Comparison of ENCODE assay signal across 18 mouse cellular contexts in the genomic region with DNA sequence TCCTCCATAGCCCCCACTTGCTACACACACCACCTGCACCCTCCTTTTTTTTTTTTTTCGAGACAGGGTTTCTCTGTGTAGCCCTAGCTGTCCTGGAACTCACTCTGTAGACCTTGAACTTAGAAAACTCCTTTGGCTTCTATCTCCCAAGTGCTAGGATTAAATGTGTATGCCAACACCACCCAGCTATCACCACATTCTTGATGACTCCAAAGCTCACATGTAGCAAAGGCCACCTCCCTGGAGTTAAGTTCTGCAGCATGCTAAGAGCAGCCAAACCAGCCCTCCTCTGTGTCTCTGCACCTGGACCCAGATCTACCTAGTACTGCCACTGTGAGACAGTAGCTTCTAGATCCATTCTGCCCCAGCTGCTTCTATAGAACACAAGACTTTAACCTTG. TPM values are rescaled to one million over a fixed set of nuclear protein-coding genes. Genes with fewer than 3 reads are reported as not detected.
DNase-seq lines count a peak whose midpoint lies in the region; ATAC-seq and TF ChIP-seq lines count a peak whose summit lies in the region.
"Had no signal": no experiment of that assay in that cellular context is flagged by ENCODE, and none has a peak within 500 bp of the region (broad histone marks: within the 10 kb centered on the region; RNA-seq: fewer than 3 reads in every experiment).

No protein-coding gene starts in this region.

- H3K27me3 ChIP-seq in heart, postnatal 0 days (ENCODE audit: control insufficient read depth, insufficient read depth, low read length): no peaks in the 10 kb centered on the region
- H3K27me3 ChIP-seq in intestine, postnatal 0 days (replicated peaks; ENCODE audit: control insufficient read depth, insufficient read depth, low read length): no peaks in the 10 kb centered on the region
- no peaks in the 10 kb centered on the region for H3K27me3 ChIP-seq in small intestine, adult 2 months (ENCODE audit: control insufficient read depth, insufficient read depth, low read length)
- H3K27me3 ChIP-seq: CH12.LX; embryonic facial prominence, embryonic 12.5 days; forebrain, embryonic 15.5 days; Patski had no signal

- TF ChIP-seq EP300 in heart, postnatal 0 days (IDR thresholded peaks at IDR 0.05; ENCODE audit: low read depth): no peak

- TF ChIP-seq CTCF in heart, postnatal 0 days (IDR thresholded peaks at IDR 0.05; ENCODE audit: low read depth): no peak
- no peak for TF ChIP-seq CTCF in intestine, postnatal 0 days (IDR thresholded peaks at IDR 0.05; ENCODE audit: low read depth)
- no peak for TF ChIP-seq CTCF in small intestine, adult 2 months (IDR thresholded peaks at IDR 0.05; ENCODE audit: extremely low read depth, insufficient read length, insufficient replicate concordance, low read depth, low read length)

- H3K9me3 ChIP-seq in heart, postnatal 0 days (replicated peaks; ENCODE audit: control insufficient read depth, low read length): no peaks in the 10 kb centered on the region
- H3K9me3 ChIP-seq in intestine, postnatal 0 days (ENCODE audit: control insufficient read depth): no peaks in the 10 kb centered on the region
- H3K9me3 ChIP-seq: embryonic facial prominence, embryonic 12.5 days; forebrain, embryonic 15.5 days had no signal

- H3K36me3 ChIP-seq in heart, postnatal 0 days (replicated peaks; ENCODE audit: control insufficient read depth, insufficient read depth, low read length): no peaks in the 10 kb centered on the region
- no peaks in the 10 kb centered on the region for H3K36me3 ChIP-seq in intestine, postnatal 0 days (ENCODE audit: control insufficient read depth, insufficient read depth)
- peaks cover 1% of the 10 kb centered on the region; the same call in 1 of the 2 replicates for H3K36me3 ChIP-seq in small intestine, adult 2 months (ENCODE audit: control insufficient read depth, insufficient read depth, low read length)
- H3K36me3 ChIP-seq: embryonic facial prominence, embryonic 12.5 days; forebrain, embryonic 15.5 days had no signal

- 0 out of 2 replicates have a peak, but pooled peaks have one; percentile 44 for ATAC-seq in heart, postnatal 0 days (ENCODE audit: insufficient read depth, low read depth)
- no peak for ATAC-seq in intestine, postnatal 0 days
- ATAC-seq: activated CD4-positive, CD25-positive, alpha-beta regulatory T cell, adult 4 months; forebrain, embryonic 15.5 days; Patski had no signal

- no peak overlapping the region for H3K4me2 ChIP-seq in heart, postnatal 0 days (ENCODE audit: low read depth, low read length)
- peak overlapping the region; percentile 30; the same call in 1 of the 2 replicates for H3K4me2 ChIP-seq in intestine, postnatal 0 days (replicated peaks; ENCODE audit: low read depth)
- H3K4me2 ChIP-seq: embryonic facial prominence, embryonic 12.5 days; forebrain, embryonic 15.5 days; heart, embryonic 11.5 days; hindbrain, embryonic 14.5 days had no signal

- intact Hi-C loops in heart, postnatal 14 days (cut with DNase I): no loop called here

- 70% methylated on average over 1 of the region's 1 CpGs for WGBS in heart, postnatal 0 days
- WGBS in intestine, postnatal 0 days: 40% methylated on average over 1 of the region's 1 CpGs
- 27% methylated on average over 1 of the region's 1 CpGs for WGBS in small intestine, adult 2 months

- H3K9ac ChIP-seq in heart, postnatal 0 days (replicated peaks; ENCODE audit: low read depth, low read length): no peak overlapping the region
- H3K9ac ChIP-seq in intestine, postnatal 0 days (ENCODE audit: low read depth, low read length): no peak overlapping the region
- H3K9ac ChIP-seq: embryonic facial prominence, embryonic 12.5 days; forebrain, embryonic 15.5 days; hindbrain, embryonic 14.5 days had no signal

- H3K27ac ChIP-seq in heart, postnatal 0 days (ENCODE audit: low read depth): peak overlapping the region; percentile 27
- H3K27ac ChIP-seq in intestine, postnatal 0 days (ENCODE audit: low read depth, low read length): no peak overlapping the region
- H3K27ac ChIP-seq in small intestine, adult 2 months (ENCODE audit: insufficient read depth, low read depth, low read length): peak overlapping the region; percentile 70
- H3K27ac ChIP-seq: embryonic facial prominence, embryonic 12.5 days; forebrain, embryonic 15.5 days; hindbrain, embryonic 14.5 days had no signal

- H3K4me1 ChIP-seq in heart, postnatal 0 days (ENCODE audit: control insufficient read depth, insufficient read depth): peaks cover 37% of the 10 kb centered on the region
- H3K4me1 ChIP-seq in intestine, postnatal 0 days (replicated peaks; ENCODE audit: control insufficient read depth, insufficient read depth, low read length): peaks cover 23% of the 10 kb centered on the region
- peaks cover 37% of the 10 kb centered on the region for H3K4me1 ChIP-seq in small intestine, adult 2 months (ENCODE audit: control insufficient read depth, insufficient read depth, insufficient read length, low read length)
- H3K4me1 ChIP-seq: forebrain, embryonic 15.5 days had no signal

- H3K4me3 ChIP-seq in heart, postnatal 0 days (ENCODE audit: low read depth, low read length): no peak overlapping the region
- no peak overlapping the region for H3K4me3 ChIP-seq in intestine, postnatal 0 days (ENCODE audit: low read depth, low read length)
- no peak overlapping the region for H3K4me3 ChIP-seq in small intestine, adult 2 months (ENCODE audit: low read depth, low read length)
- H3K4me3 ChIP-seq: embryonic facial prominence, embryonic 12.5 days; forebrain, embryonic 15.5 days had no signal

- TF ChIP-seq POLR2A in small intestine, adult 2 months (IDR thresholded peaks at IDR 0.05; ENCODE audit: low read depth, low read length): no peak

- peak; percentile 35 for DNase-seq in heart, postnatal 0 days (ENCODE audit: low spot score)
- no peak for DNase-seq in heart, postnatal 14 days
- peak; percentile 46 to 61 for DNase-seq in kidney, adult 8-10 months
- DNase-seq in kidney, postnatal 10 days: no peak
- DNase-seq: adrenal gland, postnatal 14 days; cerebellum, adult 11-12 months; cerebellum, adult 9-10 months; cerebellum, postnatal 25 days; gastrocnemius, postnatal 36 days had no signal

RNA-seq across cellular contexts. Expression of a gene that starts 6.9 kb away (rescaled TPM):
- 65.0 and 78.0 TPM in 2 replicates for total RNA-seq in heart, postnatal 0 days (2014; rRNA removed; ENCODE audit: low replicate concordance)
- 53.0 and 63.3 TPM in 2 replicates for polyA plus RNA-seq in heart, postnatal 0 days (2015; fragmentation: Nextera tagmentation; extraction: Ambion mirVana)
- 100 to 1,000 TPM; 156 to 165 TPM for total RNA-seq in heart, postnatal 14 days (2021)
- polyA plus RNA-seq in intestine, postnatal 0 days (2015; fragmentation: Nextera tagmentation; extraction: Ambion mirVana): 40.9 and 47.3 TPM in 2 replicates
- 32.5 and 73.5 TPM in 2 replicates for polyA plus RNA-seq in small intestine, adult 2 months (2012; rRNA removed)

RNA-seq across cellular contexts. Expression of a gene that starts 53.2 kb away (rescaled TPM):
- 5.8 and 10.7 TPM in 2 replicates for total RNA-seq in heart, postnatal 0 days (2014; rRNA removed; ENCODE audit: low replicate concordance)
- polyA plus RNA-seq in heart, postnatal 0 days (2015; fragmentation: Nextera tagmentation; extraction: Ambion mirVana): 23.2 and 25.7 TPM in 2 replicates
- total RNA-seq in heart, postnatal 14 days (2021): 10 to 100 TPM; 43.0 to 43.6 TPM
- polyA plus RNA-seq in intestine, postnatal 0 days (2015; fragmentation: Nextera tagmentation; extraction: Ambion mirVana): 6.0 and 7.1 TPM in 2 replicates
- polyA plus RNA-seq in small intestine, adult 2 months (2012; rRNA removed): 2.3 and 3.1 TPM in 2 replicates

Comparison
In these comparisons a context has a peak if more than half of its experiments do, and no peak if none do; other contexts are left out.
1. DNase-seq: peak in heart, postnatal 0 days (single experiment) and kidney, adult 8-10 months (2 of 2); none in heart, postnatal 14 days (0 of 2) and kidney, postnatal 10 days (single experiment).